Mouse (Mus musculus) midbrain, embryonic 14.5 days (tissue): Measurements from ENCODE around the gene Kcnip1. TPM values are rescaled to one million over a fixed set of nuclear protein-coding genes. Genes with fewer than 3 reads are reported as not detected.

Experiments used
- ATAC-seq: fragments of 200-750 bp; cut with Nextera tagmentation; 2 replicates; pipeline ENCODE4 v1.8.0; 2017; ENCODE audit warnings: moderate number of reproducible peaks, moderate library complexity; ENCODE audit not compliant: low FRiP score, low TSS enrichment
- DNase-seq: peaks from one replicate; pipeline ENCODE4 v3.0.0-alpha.2; 2015
- H3K27ac ChIP-seq: fragments of 300-500 bp; sonication (generic); replicated peaks from 2 replicates; pipeline ENCODE4 v1.5.1; 2014; ENCODE audit warnings: mild to moderate bottlenecking, low read depth, low read length, moderate library complexity
- H3K27me3 ChIP-seq: fragments of 300-500 bp; sonication (generic); 2 replicates; pipeline ENCODE4 v1.6.1; 2014; ENCODE audit warnings: low read length, control low read depth, mixed read lengths; ENCODE audit not compliant: control insufficient read depth, insufficient read depth
- H3K36me3 ChIP-seq: fragments of 300-500 bp; sonication (generic); 2 replicates; pipeline ENCODE4 v1.6.1; 2014; ENCODE audit warnings: low read length, control low read depth; ENCODE audit not compliant: control insufficient read depth, insufficient read depth
- H3K4me1 ChIP-seq: fragments of 300-500 bp; sonication (generic); 2 replicates; pipeline ENCODE4 v1.6.1; 2014; ENCODE audit warnings: mild to moderate bottlenecking, antibody characterized with exemption, low read length, control low read depth; ENCODE audit not compliant: control insufficient read depth, insufficient read depth
- H3K4me2 ChIP-seq: fragments of 300-500 bp; sonication (generic); 2 replicates; pipeline ENCODE4 v1.6.1; 2014; ENCODE audit warnings: mild to moderate bottlenecking, low read length, moderate library complexity
- H3K4me3 ChIP-seq: fragments of 300-500 bp; sonication (generic); replicated peaks from 2 replicates; pipeline ENCODE4 v1.5.1; 2014; ENCODE audit warnings: low read depth, low read length
- H3K9ac ChIP-seq: fragments of 300-500 bp; sonication (generic); replicated peaks from 2 replicates; pipeline ENCODE4 v1.6.1; 2014; ENCODE audit warnings: mild to moderate bottlenecking, low read length, moderate library complexity
- H3K9me3 ChIP-seq: fragments of 300-500 bp; sonication (generic); 2 replicates; pipeline ENCODE4 v1.6.1; 2016; ENCODE audit warnings: low read length, control low read depth, mixed read lengths; ENCODE audit not compliant: control insufficient read depth
- WGBS: fragments of 180-500 bp; shearing (Covaris S2); extraction: QIAGEN DNeasy Blood & Tissue Kit; methylation state at CpG from one replicate; pipeline ENCODE4 v1.1.7; 2014; 5-methylcytosine and 5-hydroxymethylcytosine counted together
- polyA plus RNA-seq: library from polyadenylated mRNA; unstranded; fragments of >200 nt; fragmentation: Nextera tagmentation; extraction: Ambion mirVana; gene quantifications from 2 replicates; pipeline ENCODE4 v1.2.1, GENCODE M21; 2014

The Kcnip1 gene
- polyA plus RNA-seq, 1 experiment from 2014 or later, result 76.5 TPM

DNA sequence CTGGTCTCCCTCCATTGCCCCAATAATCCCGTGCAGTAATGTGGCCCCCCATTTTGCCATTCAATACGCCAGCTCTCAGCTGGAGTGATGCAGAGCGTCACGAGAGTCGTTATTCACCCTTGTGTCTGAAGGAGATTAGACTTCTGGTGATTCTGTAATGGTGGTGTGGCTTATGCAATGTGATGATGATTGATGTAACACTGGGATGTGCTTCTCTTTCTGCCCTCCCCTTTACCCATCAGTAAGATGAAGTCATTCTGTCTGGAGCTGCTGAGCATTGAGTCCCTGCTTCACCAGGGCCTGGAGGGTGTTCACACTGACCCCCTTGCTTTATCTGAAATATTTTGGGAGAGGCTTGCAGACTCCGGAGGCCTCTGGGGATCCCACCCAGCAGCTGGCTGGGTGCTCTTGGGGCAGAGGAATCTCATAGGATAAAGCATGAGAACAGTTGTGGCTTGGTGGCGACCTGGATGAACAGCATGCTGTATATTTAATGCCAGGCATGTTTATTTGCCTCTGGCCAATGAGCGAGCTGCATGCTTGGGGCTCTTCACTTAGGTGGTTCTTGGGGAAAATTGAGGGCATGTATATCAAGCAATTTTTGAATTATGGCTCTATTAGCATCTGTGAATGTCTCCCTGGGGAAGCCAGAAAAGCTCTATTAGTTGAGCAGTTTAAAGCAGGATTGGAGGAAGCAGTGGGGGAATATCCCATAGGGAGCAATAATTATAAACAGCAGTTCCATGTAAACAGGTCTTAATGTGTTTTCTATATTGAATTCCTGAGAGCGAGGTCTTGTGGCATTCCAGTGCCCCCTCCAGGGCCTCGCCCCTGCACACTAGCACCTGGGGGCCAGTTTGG is 322.6 kb downstream of the Kcnip1 start:
- Histone ChIP-seq H3K4me3 (no peak overlapping the region), H3K4me1 (peaks cover 8% of the 10 kb centered on the region; the same call in 1 of the 2 replicates), H3K9me3 (no peaks in the 10 kb centered on the region), H3K27me3 (no peaks in the 10 kb centered on the region), H3K27ac (no peak overlapping the region), H3K9ac (no peak overlapping the region), H3K36me3 (no peaks in the 10 kb centered on the region), H3K4me2 (no peak overlapping the region)
- WGBS, result 67% methylated on average over 10 of the region's 10 CpGs
- ATAC-seq, result no peak
- no peak for DNase-seq

- Histone ChIP-seq H3K27ac (no peak overlapping the region), H3K4me2 (no peak overlapping the region), H3K27me3 (no peaks in the 10 kb centered on the region), H3K9ac (no peak overlapping the region), H3K4me1 (peaks cover 14% of the 10 kb centered on the region; the same call in 1 of the 2 replicates), H3K36me3 (no peaks in the 10 kb centered on the region), H3K9me3 (no peaks in the 10 kb centered on the region), H3K4me3 (no peak overlapping the region)
- no peak for DNase-seq
- 66% methylated on average over 6 of the region's 6 CpGs for WGBS
- ATAC-seq, result no peak
These were observed 324.6 kb downstream of the Kcnip1 start for GRCm38 (mm10) chr11:33668376-33668775.

DNA sequence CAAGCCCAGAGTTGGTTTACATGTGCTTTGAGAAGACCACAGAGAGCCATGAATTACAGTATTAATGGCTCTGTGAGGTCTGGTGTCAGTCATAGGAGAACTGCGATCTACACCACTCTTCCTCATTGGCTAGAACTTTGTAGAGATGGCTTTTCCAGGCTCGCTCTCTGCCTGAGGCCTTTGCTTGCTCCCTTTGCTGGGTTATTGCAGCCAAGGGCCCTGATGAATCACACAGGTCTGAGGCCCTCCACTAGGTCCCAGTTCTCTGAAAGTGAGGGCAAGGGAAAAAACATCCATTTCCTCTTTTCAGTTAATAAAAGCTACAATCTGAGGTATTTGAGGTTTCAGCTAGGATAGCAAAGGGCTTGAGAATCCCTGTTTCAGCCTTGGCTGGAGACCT is 329.4 kb downstream of the Kcnip1 start:
- H3K4me3 ChIP-seq, result no peak overlapping the region
- no peak for ATAC-seq
- no peak for DNase-seq
- H3K27ac ChIP-seq, result no peak overlapping the region
- no peak overlapping the region for H3K9ac ChIP-seq
- WGBS, result 92% methylated on average over 2 of the region's 2 CpGs
- H3K4me1 ChIP-seq, result peaks cover 11% of the 10 kb centered on the region; the same call in 1 of the 2 replicates
- no peak overlapping the region for H3K4me2 ChIP-seq
- H3K9me3 ChIP-seq, result no peaks in the 10 kb centered on the region
- H3K27me3 ChIP-seq, result no peaks in the 10 kb centered on the region
- no peaks in the 10 kb centered on the region for H3K36me3 ChIP-seq

DNA sequence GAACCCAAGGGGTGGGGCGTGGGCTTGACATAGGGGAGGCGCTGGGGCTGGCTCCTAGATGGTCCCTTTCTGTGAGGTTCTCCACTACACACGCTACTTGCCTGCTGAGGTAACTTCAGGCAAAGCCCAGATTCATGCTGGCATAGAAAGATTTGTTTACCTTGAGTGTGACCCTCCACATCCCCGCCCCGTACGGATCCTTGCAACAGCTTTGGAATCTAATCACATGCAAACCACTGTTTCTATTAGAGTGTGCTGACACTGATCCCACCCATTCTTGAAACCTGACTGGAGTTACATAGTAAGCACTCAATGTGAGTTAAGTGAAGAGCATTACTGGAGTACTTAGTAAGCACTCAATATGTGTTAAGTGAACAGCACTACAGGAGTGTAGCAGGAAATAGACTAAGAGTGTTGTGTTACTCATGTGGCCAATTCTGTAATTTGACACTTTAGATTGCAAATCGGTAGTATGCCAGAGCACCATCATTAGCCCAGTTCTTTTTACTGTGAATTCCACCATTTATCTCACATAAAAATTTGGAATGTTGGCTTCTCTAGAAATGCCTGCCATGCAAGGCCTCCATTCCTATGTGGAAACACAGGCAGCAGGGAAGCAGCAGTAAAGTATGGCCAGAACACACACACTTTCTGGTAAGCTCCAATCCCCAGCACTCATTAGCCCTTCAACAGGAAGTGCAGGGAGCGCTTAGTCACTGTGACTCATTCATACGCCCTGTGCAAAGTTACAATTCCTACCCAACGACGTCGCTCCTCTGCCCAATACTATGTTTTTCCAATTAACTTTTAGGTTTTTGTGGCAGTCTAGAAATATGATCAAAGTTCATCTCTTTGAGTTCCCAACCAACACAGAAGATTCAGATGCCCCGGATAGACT is 332.7 kb downstream of the Kcnip1 start:
- Histone ChIP-seq H3K9ac (no peak overlapping the region), H3K27me3 (no peaks in the 10 kb centered on the region), H3K4me3 (no peak overlapping the region), H3K9me3 (no peaks in the 10 kb centered on the region), H3K36me3 (no peaks in the 10 kb centered on the region), H3K27ac (no peak overlapping the region), H3K4me1 (0 out of 2 replicates have a peak, but pooled peaks cover 5% of the 10 kb centered on the region), H3K4me2 (no peak overlapping the region)
- 88% methylated on average over 13 of the region's 13 CpGs for WGBS
- DNase-seq (no peak), ATAC-seq (no peak)

DNA sequence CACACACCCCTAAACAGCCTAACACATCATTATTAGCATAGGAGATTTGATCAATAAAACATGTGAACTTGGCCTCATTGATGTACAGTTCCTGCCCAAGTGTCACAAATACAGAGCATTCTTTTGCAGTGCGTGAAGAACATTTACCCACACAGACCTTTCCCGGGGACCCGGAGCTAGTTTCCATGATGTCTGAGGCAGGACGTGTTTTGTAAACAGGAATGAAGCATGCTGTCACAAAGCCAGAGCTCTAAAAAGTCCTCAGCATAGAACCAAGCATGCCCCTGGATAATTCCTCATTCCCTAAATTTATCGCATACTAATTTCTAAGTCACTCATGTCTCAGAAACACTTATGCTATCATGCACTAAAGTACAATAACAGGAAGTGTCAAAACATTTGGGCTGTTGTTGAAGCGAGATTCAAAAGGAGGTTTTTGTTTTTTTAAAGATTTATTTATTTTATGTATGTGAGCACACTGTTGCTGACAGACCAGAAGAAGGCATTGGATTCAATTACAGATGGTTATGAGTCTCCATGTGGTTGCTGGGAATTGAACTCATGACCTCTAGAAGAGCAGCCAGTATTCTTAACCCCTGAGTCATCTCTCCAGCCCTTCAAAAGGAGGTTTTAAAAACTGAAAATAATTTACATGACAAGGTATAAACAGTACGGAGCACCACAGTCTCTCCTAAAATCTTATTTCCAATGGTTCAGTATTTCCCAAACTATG is 336.9 kb downstream of the Kcnip1 start:
- DNase-seq (no peak), ATAC-seq (no peak)
- Histone ChIP-seq H3K9me3 (no peaks in the 10 kb centered on the region), H3K27ac (no peak overlapping the region), H3K27me3 (no peaks in the 10 kb centered on the region), H3K9ac (no peak overlapping the region), H3K36me3 (no peaks in the 10 kb centered on the region), H3K4me2 (no peak overlapping the region), H3K4me3 (no peak overlapping the region), H3K4me1 (no peaks in the 10 kb centered on the region)
- WGBS, result 85% methylated on average over 7 of the region's 7 CpGs

DNA sequence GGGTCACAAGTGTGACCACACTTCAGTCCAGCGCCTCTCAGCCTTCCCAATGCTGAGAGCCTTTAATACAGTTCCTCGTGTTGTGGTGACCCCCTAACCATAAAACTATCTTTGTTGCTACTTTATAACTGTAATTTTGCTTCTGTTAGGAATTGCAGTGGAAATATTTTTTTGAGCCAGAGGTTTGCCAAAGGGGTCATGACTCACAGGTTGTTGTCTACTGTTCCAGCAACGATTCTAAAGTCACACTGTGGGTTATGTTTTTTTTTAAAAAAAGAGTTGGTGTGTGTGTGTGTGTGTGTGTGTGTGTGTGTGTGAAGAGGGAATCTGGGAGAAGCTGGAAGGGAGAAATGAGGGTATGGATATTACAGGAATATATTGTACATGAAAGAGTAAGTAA is 337.7 kb downstream of the Kcnip1 start:
- DNase-seq (no peak), ATAC-seq (no peak)
- H3K27ac ChIP-seq, result no peak overlapping the region
- WGBS, result 72% methylated on average over 3 of the region's 3 CpGs
- no peaks in the 10 kb centered on the region for H3K4me1 ChIP-seq
- H3K4me3 ChIP-seq, result no peak overlapping the region
- no peaks in the 10 kb centered on the region for H3K36me3 ChIP-seq
- no peaks in the 10 kb centered on the region for H3K9me3 ChIP-seq
- no peaks in the 10 kb centered on the region for H3K27me3 ChIP-seq
- H3K9ac ChIP-seq, result no peak overlapping the region
- no peak overlapping the region for H3K4me2 ChIP-seq

- DNase-seq (no peak), ATAC-seq (no peak)
- Histone ChIP-seq H3K4me1 (no peaks in the 10 kb centered on the region), H3K9ac (no peak overlapping the region), H3K27ac (no peak overlapping the region), H3K4me2 (no peak overlapping the region), H3K9me3 (no peaks in the 10 kb centered on the region), H3K36me3 (no peaks in the 10 kb centered on the region), H3K27me3 (no peaks in the 10 kb centered on the region), H3K4me3 (no peak overlapping the region)
- 85% methylated on average over 2 of the region's 2 CpGs for WGBS
These were observed 338.5 kb downstream of the Kcnip1 start for GRCm38 (mm10) chr11:33654485-33654884.

DNA sequence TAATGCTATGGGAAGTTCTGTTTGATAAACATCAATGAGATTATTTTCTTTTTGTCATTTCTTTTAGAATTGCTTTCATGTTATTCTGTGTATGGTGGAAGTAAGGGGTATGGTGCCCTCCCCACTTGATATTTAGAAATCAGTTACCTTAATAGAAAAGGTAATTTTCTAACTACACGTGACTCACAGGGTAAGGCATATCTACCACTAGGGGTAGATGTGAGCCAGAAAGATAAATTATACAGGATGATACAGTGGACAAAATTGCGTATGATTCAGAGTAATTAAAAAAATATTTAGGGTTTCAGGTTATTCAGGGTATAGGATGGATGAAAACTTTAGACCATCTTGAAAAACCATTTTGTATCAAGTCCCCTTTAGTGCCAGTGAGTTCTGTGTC is 343.6 kb downstream of the Kcnip1 start:
- Histone ChIP-seq H3K27me3 (no peaks in the 10 kb centered on the region), H3K27ac (no peak overlapping the region), H3K4me3 (no peak overlapping the region), H3K4me2 (no peak overlapping the region), H3K36me3 (no peaks in the 10 kb centered on the region), H3K9ac (no peak overlapping the region), H3K4me1 (no peaks in the 10 kb centered on the region), H3K9me3 (no peaks in the 10 kb centered on the region)
- DNase-seq (no peak), ATAC-seq (no peak)
- 85% methylated on average over 2 of the region's 2 CpGs for WGBS
